Comparison of ENCODE assay signal across 31 mouse cellular contexts in the genomic region with DNA sequence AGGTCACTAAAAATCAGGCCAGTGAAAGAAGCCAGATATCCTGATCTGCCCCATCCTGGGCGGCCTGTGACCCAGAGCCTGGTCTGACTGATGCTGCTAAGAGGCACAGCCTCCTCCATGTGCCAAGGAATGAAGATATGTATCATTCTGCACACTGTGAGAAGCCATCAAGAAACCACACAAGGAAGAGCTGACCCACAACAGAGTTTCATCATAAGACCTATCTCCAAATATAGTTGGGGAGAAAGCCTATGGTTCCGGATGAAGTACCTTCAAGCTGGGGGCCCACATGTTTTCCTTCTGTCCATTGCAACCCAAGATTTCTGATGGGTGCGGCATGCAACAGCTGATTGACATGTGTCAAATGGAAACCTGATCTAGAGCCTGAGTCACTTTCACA. TPM values are rescaled to one million over a fixed set of nuclear protein-coding genes. Genes with fewer than 3 reads are reported as not detected.
"Had no signal": no experiment of that assay in that cellular context is flagged by ENCODE, and none has a peak within 500 bp of the region (broad histone marks: within the 10 kb centered on the region; RNA-seq: fewer than 3 reads in every experiment).

No protein-coding gene starts in this region.

- H3K4me2 ChIP-seq: heart, embryonic 13.5 days; heart, embryonic 15.5 days; hindbrain, embryonic 12.5 days; hindbrain, embryonic 14.5 days; intestine, embryonic 15.5 days; limb, embryonic 12.5 days; liver, embryonic 11.5 days; liver, embryonic 13.5 days had no signal

- ATAC-seq: hindbrain, embryonic 16.5 days; inflammation-experienced regulatory T-cells, adult 6 months; intestine, embryonic 15.5 days; intestine, postnatal 0 days had no signal

- H3K9me3 ChIP-seq: heart, embryonic 10.5 days; heart, embryonic 13.5 days; heart, embryonic 15.5 days; hindbrain, embryonic 10.5 days; hindbrain, embryonic 12.5 days; intestine, embryonic 15.5 days; limb, embryonic 10.5 days; limb, embryonic 12.5 days; liver, embryonic 13.5 days had no signal

- DNase-seq: gastrocnemius, postnatal 14 days; gastrocnemius, postnatal 36 days; heart, adult 18-20 months; heart, postnatal 4 days; kidney, adult 18-20 months; kidney, adult 8-10 months; kidney, postnatal 10 days; kidney, postnatal 25 days; kidney, postnatal 4 days; liver; liver, embryonic 13.5 days had no signal

- H3K36me3 ChIP-seq: heart, embryonic 10.5 days; heart, embryonic 13.5 days; heart, embryonic 15.5 days; hindbrain, embryonic 10.5 days; hindbrain, embryonic 12.5 days; intestine, embryonic 15.5 days; limb, embryonic 10.5 days; limb, embryonic 12.5 days; liver, embryonic 13.5 days had no signal

- H3K27ac ChIP-seq: heart, embryonic 10.5 days; heart, embryonic 13.5 days; heart, embryonic 15.5 days; hindbrain, embryonic 10.5 days; hindbrain, embryonic 12.5 days; hindbrain, embryonic 14.5 days; intestine, embryonic 15.5 days; layer of hippocampus, adult 2 months; left cerebral cortex, adult 2 months; limb, embryonic 10.5 days; limb, embryonic 12.5 days; liver, embryonic 13.5 days had no signal

- H3K9ac ChIP-seq: heart, embryonic 13.5 days; heart, embryonic 15.5 days; hindbrain, embryonic 12.5 days; hindbrain, embryonic 14.5 days; intestine, embryonic 15.5 days; limb, embryonic 12.5 days; liver, embryonic 13.5 days had no signal

- H3K27me3 ChIP-seq: hindbrain, embryonic 12.5 days; intestine, embryonic 15.5 days; limb, embryonic 12.5 days had no signal

- H3K4me3 ChIP-seq: heart, embryonic 10.5 days; heart, embryonic 13.5 days; heart, embryonic 15.5 days; hindbrain, embryonic 10.5 days; hindbrain, embryonic 12.5 days; intestine, embryonic 15.5 days; layer of hippocampus, adult 2 months; left cerebral cortex, adult 2 months; limb, embryonic 10.5 days; limb, embryonic 12.5 days; liver, embryonic 13.5 days had no signal

- H3K4me1 ChIP-seq: heart, embryonic 13.5 days; heart, embryonic 15.5 days; intestine, embryonic 15.5 days had no signal

RNA-seq across cellular contexts. Expression of a gene that starts 16.1 kb away (rescaled TPM):
- total RNA-seq: gastrocnemius, adult 18-20 months; gastrocnemius, adult 8-10 months; gastrocnemius, postnatal 14 days; gastrocnemius, postnatal 36 days had no signal
- polyA plus RNA-seq: heart, embryonic 10.5 days; heart, postnatal 0 days; hindbrain, embryonic 10.5 days; inflammation-experienced regulatory T-cells, adult 6 months; kidney, embryonic 14.5 days; limb, embryonic 10.5 days; limb, embryonic 12.5 days had no signal

RNA-seq across cellular contexts. Expression of a gene that starts 29.2 kb away (rescaled TPM):
- total RNA-seq: gastrocnemius, adult 18-20 months; gastrocnemius, adult 8-10 months; gastrocnemius, postnatal 36 days; left cerebral cortex, adult 2 months; left cerebral cortex, postnatal 36 days had no signal
- polyA plus RNA-seq: inflammation-experienced regulatory T-cells, adult 6 months; intestine, postnatal 0 days had no signal

RNA-seq across cellular contexts. Expression of a gene that starts 31.6 kb away (rescaled TPM):
- polyA plus RNA-seq: inflammation-experienced regulatory T-cells, adult 6 months had no signal
